Mouse (Mus musculus): ENCODE measurements around the gene Zfpm1. TPM values are rescaled to one million over a fixed set of nuclear protein-coding genes. Genes with fewer than 3 reads are reported as not detected.

The Zfpm1 gene
- polyA plus RNA-seq, 1 experiment from 2014 or later = 1.00 TPM

DNA sequence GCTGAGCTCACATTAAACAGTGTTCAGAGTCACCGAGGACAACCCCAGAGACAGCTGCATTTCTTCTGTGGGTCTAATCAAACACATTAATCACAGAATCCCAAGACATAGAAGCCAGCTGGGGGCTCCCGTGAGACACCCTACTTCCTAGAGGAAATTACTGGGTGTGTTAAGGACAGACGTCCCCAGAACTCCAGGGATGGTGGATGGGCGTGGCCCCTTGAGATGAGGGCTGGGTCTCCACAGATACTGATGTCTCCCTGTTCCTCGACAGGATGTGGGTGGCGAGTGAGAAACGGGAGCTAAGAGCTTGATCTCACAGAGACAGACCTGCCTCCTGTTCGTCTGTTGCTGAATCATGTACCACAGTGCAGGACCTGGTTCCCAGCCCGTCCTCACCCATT is 60.9 kb downstream of the Zfpm1 start:
- Histone ChIP-seq H3K4me2 (peak overlapping the region; percentile 54), H3K36me3 (no peaks in the 10 kb centered on the region), H3K4me3 (replicated peaks) (no peak overlapping the region), H3K4me1 (peaks cover 31% of the 10 kb centered on the region), H3K27me3 (replicated peaks) (peaks cover 43% of the 10 kb centered on the region), H3K9me3 (replicated peaks) (no peaks in the 10 kb centered on the region), H3K27ac (replicated peaks) (no peak overlapping the region), H3K9ac (replicated peaks) (no peak overlapping the region)
- no peak for ATAC-seq (ENCODE audit: low FRiP score)
- WGBS = 4% methylated on average over 9 of the region's 9 CpGs

DNA sequence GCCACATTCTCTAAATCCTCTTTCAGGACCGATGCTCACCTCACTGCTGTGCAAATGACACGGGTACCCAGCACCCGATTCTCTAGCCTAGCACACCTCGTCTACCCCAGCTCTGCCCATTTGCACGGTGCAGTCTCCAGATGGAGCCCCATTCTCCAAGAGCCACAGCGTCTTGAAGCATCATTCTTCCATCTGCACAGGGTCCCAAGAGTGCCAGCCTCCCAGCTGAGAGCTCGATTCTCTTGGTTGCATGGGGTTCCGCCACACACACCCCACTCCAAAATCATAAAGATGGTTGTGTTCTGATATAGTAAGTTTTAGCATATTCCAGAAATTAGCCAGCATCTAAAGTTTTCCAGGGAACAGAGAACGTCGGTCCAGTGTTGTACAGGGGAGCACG is 61.4 kb downstream of the Zfpm1 start:
- Histone ChIP-seq H3K9ac (replicated peaks) (peak overlapping the region; percentile 28; the same call in 1 of the 2 replicates), H3K4me2 (peak overlapping the region; percentile 54), H3K36me3 (no peaks in the 10 kb centered on the region), H3K27me3 (replicated peaks) (peaks cover 38% of the 10 kb centered on the region), H3K9me3 (replicated peaks) (no peaks in the 10 kb centered on the region), H3K4me1 (peaks cover 33% of the 10 kb centered on the region), H3K27ac (replicated peaks) (no peak overlapping the region), H3K4me3 (replicated peaks) (peak overlapping the region; percentile 21)
- no peak for ATAC-seq (ENCODE audit: low FRiP score)
- WGBS = 4% methylated on average over 11 of the region's 11 CpGs

DNA sequence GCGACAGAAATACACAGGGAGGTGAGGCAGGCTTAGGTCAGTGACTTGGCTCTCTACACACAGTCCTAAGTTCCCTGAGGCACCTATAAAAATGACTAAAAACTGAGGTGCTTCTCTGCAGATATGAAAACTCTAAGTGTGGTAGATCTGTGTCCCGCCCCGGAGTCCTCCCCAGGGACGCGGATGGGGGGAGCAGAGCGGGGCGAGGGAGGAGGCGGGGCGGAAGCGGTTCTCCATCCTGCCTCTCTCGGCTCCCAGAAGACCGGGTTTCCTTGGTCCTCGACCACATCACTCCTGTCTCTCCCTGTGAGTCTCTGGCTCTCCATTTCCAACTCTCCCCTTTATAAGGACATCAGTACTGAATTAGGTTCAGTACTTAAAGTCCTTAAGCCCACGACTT is 61.8 kb downstream of the Zfpm1 start:
- H3K9me3 ChIP-seq (replicated peaks) = no peaks in the 10 kb centered on the region
- peaks cover 33% of the 10 kb centered on the region for H3K4me1 ChIP-seq
- no peak for ATAC-seq (ENCODE audit: low FRiP score)
- under 1% methylated on average over 14 of the region's 14 CpGs for WGBS
- H3K36me3 ChIP-seq = no peaks in the 10 kb centered on the region
- peaks cover 35% of the 10 kb centered on the region for H3K27me3 ChIP-seq (replicated peaks)
- H3K9ac ChIP-seq (replicated peaks) = peak overlapping the region; percentile 28; the same call in 1 of the 2 replicates
- H3K4me2 ChIP-seq = peak overlapping the region; percentile 54
- H3K4me3 ChIP-seq (replicated peaks) = peak overlapping the region; percentile 21
- no peak overlapping the region for H3K27ac ChIP-seq (replicated peaks)

DNA sequence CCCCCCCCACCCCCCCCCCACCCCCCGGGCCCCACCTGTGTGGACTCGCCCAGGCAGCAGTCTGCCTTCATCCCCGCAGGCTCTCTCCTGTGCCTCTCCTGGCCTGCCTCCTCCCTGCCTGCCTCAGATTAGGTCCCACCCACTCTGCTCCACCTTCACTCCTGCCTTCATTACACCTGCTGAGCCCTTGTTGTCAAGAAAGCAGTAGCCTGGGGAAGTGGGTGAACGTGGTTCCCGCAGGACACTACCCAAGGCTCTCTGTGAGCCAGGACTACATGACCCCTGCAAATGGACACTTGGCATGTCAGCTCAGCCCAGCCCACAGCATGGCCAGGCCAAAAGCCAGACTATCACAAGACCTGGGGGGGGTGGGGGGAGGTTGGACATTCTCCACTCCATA is 62.3 kb downstream of the Zfpm1 start:
- Histone ChIP-seq H3K4me1 (peaks cover 33% of the 10 kb centered on the region), H3K36me3 (no peaks in the 10 kb centered on the region), H3K27me3 (replicated peaks) (peaks cover 31% of the 10 kb centered on the region), H3K27ac (replicated peaks) (no peak overlapping the region), H3K9ac (replicated peaks) (no peak overlapping the region), H3K4me3 (replicated peaks) (no peak overlapping the region), H3K9me3 (replicated peaks) (no peaks in the 10 kb centered on the region), H3K4me2 (no peak overlapping the region)
- ATAC-seq (ENCODE audit: low FRiP score) = no peak
- WGBS = 6% methylated on average over 3 of the region's 5 CpGs

DNA sequence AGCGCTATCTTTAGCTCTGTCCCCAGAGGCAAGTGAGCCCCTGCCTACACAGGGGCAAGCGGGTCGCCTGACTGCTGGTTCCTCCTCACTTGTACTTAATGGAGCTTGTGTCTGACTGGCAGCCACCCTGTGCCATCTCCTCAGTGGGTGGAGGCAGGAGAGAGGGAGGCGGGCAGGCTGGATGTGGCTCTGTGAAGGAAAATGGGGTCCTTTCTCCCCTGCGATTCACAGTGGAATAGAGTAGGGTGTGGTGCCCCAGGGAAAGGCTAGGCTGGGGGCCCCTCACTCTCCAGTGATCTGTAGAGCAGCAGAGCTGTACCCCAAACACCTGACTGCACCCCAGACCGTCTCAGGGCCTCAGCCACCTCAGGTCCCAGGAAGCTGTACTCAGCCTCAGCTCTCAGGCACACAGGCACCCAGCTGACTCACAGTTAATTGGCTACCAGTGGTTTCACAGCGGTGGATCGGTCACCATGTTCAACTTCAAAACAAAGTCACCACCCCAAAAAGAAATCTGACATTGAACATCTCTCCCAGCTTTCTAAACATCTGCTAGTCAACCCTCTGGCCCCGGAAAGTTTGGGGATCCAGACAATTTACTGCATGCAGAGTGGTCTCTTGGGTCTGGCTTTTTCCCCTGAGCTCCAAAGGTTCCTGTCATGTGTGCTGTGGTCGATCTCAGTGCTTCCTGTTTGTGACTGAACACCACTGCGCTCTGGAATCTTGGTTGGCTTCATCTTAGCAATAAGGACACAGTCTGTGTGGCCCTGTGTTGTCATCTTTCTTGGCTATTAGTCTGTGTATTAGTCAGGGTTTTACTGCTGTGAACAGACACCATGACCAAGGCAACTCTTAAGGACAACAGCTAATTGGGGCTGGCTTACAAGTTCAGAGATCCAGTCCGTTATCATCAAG is 63.5 kb downstream of the Zfpm1 start:
- Histone ChIP-seq H3K27me3 (replicated peaks) (peaks cover 29% of the 10 kb centered on the region), H3K9ac (replicated peaks) (no peak overlapping the region), H3K27ac (replicated peaks) (no peak overlapping the region), H3K36me3 (no peaks in the 10 kb centered on the region), H3K4me3 (replicated peaks) (no peak overlapping the region), H3K9me3 (replicated peaks) (no peaks in the 10 kb centered on the region), H3K4me2 (no peak overlapping the region), H3K4me1 (peaks cover 35% of the 10 kb centered on the region)
- no peak for ATAC-seq (ENCODE audit: low FRiP score)
- 54% methylated on average over 12 of the region's 12 CpGs for WGBS

DNA sequence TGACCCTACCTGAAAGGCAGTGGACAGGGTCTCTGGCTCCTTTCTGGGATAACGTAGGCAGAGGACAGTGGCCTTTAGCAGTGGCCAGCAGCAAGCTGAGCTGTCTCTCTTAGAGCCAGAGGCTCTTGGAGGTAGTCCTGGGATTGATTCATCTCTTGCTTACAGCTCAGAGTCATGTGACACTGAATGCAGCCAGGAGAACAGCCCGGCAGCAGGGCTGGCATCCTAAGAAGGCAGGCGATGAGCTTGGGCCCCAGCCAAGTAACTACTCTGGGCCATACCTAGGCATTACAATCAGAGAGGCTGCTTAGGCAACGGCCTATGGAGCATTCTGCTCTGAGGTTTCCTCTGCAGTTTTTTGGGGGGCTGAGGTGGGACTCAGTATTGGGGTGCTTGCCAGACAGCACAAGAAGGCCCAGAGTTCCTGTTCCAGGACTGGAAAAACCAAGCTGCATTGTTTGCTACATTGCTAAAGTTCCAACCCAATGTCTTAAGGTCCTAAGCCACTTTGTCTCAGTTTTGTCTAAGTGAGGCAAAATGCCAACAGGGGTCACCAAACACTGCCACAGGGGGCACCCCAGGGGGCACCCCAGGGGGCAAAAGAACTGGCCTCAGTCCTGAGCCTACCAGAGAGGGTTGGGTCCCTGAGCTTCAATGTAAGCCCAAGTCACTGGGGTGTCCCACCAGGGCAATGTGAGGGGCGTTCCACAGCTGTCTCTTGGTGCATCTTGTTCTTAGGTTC is 66.0 kb downstream of the Zfpm1 start:
- ATAC-seq (ENCODE audit: low FRiP score) = no peak
- Histone ChIP-seq H3K36me3 (no peaks in the 10 kb centered on the region), H3K9me3 (replicated peaks) (no peaks in the 10 kb centered on the region), H3K4me2 (no peak overlapping the region), H3K9ac (replicated peaks) (no peak overlapping the region), H3K27me3 (replicated peaks) (peaks cover 16% of the 10 kb centered on the region), H3K4me1 (peaks cover 33% of the 10 kb centered on the region), H3K27ac (replicated peaks) (no peak overlapping the region), H3K4me3 (replicated peaks) (no peak overlapping the region)
- WGBS = 62% methylated on average over 5 of the region's 5 CpGs

DNA sequence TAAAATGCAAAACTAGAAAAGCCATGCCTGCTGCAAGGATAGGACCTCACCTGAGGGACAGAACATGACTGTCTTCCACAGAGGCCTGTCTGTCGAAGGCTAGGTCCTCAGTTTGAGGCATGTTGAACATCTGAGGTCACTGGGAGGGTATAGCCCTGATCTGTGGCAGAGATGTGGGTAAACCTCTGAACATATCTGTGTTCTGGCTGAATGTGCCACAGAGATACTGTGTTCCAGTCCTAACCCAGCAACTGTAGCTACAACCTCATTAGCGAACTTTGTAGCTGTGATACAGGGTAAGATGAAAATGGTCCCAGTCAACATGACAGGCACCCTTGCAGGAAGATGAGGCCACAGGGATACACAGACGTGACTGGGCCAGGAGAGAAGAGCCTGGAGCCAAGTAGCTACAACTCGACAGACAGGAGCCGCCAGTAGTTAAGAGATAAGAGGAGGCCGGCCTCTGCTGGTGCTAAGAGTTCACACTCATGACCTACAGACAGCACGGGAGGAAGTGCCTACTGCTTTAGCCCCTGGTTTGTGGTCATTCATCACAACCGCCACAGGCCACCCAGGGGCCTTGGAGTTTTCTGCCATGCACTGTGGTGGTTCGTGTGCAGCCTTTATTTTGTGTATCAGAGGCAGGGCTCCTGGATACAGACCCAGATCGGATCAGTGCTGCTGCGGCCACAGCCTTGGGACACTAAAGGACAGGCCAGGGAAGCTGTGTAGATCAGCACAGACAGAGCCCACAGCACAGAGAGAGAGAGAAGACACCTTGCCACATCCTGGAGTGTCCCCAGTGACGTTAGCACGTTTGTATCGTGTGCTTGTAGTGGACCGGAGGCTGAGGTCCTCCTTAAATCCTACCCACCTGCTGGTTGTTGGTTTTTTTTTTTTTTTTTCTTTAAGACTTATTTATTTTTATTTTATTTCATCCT is 67.7 kb downstream of the Zfpm1 start:
- Histone ChIP-seq H3K4me2 (no peak overlapping the region), H3K4me3 (replicated peaks) (no peak overlapping the region), H3K9me3 (replicated peaks) (no peaks in the 10 kb centered on the region), H3K36me3 (no peaks in the 10 kb centered on the region), H3K27ac (replicated peaks) (no peak overlapping the region), H3K4me1 (peaks cover 18% of the 10 kb centered on the region), H3K27me3 (replicated peaks) (peaks cover 3% of the 10 kb centered on the region), H3K9ac (replicated peaks) (no peak overlapping the region)
- 47% methylated on average over 15 of the region's 15 CpGs for WGBS
- no peak for ATAC-seq (ENCODE audit: low FRiP score)

DNA sequence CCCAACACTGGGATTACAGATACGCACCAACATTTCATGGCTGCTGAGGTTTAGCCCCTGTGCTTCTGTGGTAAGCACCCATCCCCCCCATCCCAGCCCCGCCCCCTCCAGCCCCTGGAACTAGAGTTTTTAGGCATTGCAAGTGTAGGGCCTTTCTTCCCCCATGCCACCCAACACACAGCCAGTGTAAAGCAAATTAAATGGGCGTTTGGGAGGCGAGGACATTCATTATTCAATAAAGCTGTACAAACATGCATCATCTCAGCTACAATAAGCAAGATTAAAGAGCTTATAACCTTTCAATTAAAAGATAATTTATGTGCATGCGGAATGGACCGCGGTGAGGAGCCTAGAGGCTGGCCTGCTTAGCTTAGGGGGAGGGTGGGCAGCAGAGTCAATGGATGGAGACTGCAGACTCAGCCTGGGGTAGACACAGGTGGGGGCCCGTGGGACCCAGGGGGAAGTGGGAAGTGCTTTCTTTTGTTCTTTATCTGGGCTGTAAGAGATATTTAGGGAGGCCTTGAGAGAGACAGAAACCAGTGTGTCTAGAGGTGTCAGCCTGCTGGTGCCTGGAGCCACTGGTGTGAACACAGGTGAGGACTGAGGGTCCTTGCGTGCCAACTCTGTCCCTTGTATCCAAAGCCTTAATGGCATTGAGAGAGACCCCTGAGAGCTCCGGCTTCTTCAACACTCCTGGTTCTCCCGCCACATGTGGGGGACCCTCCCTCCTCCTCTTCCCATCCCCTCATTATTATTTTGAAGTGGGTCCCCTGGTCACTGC is 68.6 kb downstream of the Zfpm1 start:
- H3K36me3 ChIP-seq = no peaks in the 10 kb centered on the region
- H3K4me2 ChIP-seq = no peak overlapping the region
- peaks cover 3% of the 10 kb centered on the region for H3K27me3 ChIP-seq (replicated peaks)
- ATAC-seq (ENCODE audit: low FRiP score) = no peak
- no peaks in the 10 kb centered on the region for H3K9me3 ChIP-seq (replicated peaks)
- whole genome bisulfite sequencing = 34% methylated on average over 11 of the region's 11 CpGs
- peaks cover 12% of the 10 kb centered on the region for H3K4me1 ChIP-seq
- H3K27ac ChIP-seq (replicated peaks) = no peak overlapping the region
- H3K4me3 ChIP-seq (replicated peaks) = no peak overlapping the region
- no peak overlapping the region for H3K9ac ChIP-seq (replicated peaks)

DNA sequence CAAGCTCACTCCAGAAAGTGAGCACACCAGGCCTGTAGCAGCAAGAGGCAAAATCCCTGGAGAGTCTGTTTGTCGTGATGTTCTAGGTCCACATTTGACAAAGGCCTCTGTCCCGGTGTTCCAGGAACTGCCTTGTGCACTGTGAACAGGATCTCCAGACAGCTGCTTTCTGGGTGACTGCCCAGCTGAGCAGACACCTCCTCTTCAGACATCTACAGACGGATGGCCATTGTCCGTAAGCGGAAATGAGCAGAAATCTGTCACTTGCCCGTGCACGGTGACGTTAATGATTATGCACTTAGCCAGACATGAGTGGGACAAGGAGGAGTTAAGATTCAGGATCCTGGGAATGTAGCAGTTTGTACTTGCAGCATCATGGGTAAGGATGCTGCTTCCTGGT is 72.2 kb downstream of the Zfpm1 start:
- H3K36me3 ChIP-seq = no peaks in the 10 kb centered on the region
- H3K4me3 ChIP-seq (replicated peaks) = no peak overlapping the region
- H3K9ac ChIP-seq (replicated peaks) = no peak overlapping the region
- H3K4me1 ChIP-seq = peaks cover 6% of the 10 kb centered on the region
- no peaks in the 10 kb centered on the region for H3K9me3 ChIP-seq (replicated peaks)
- H3K27ac ChIP-seq (replicated peaks) = no peak overlapping the region
- no peak overlapping the region for H3K4me2 ChIP-seq
- ATAC-seq (ENCODE audit: low FRiP score) = no peak
- WGBS = 75% methylated on average over 8 of the region's 8 CpGs
- peaks cover 14% of the 10 kb centered on the region for H3K27me3 ChIP-seq (replicated peaks)

DNA sequence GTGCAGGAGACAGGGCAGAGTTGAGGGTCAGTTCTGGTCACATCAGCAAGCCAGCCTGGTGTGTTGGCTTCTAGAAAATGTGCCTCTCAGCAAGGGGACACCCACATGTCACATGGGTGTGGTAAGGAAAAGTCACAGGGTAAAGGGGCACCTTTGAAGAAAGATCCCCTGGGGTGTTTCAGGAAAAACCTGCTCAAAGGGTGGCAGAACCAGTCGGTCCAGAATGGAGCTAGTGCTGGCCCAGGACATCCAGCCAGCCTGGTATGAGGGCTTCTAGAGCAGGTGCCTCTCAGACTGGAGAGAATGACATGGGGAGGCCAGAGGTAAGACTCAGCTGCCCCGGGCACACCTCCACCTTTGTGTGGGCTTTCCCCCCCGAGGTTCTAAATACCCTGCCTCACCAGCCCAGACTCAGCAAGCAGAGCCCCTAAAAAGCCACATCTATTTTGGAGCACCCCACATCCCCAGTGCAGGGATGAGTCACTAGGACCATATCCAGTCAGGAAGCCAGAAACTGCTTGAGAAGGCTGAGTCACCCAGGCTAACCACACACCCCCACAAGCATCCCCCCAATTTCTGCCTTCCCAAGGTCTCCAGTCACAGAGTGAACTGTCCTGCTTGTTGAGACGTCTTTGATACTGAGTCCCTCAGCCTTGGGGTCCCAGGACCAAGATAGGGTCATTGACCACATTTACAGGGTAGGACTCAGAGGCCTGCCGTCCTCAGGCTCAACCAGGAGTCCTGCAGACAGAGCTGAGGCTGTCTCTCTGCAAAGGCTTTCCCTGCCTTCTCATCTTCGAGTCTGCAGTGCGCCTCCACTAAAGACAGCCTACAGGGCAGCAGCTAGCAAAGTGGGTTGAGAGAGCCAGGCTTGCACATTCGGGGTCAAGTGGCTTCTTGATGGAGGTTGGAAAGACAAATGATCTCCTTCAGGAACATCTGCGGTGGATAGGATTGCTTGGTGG is 74.0 kb downstream of the Zfpm1 start:
- Histone ChIP-seq H3K36me3 (no peaks in the 10 kb centered on the region), H3K27me3 (replicated peaks) (peaks cover 15% of the 10 kb centered on the region), H3K4me1 (no peaks in the 10 kb centered on the region), H3K4me2 (no peak overlapping the region), H3K9me3 (replicated peaks) (no peaks in the 10 kb centered on the region), H3K9ac (replicated peaks) (no peak overlapping the region), H3K4me3 (replicated peaks) (no peak overlapping the region), H3K27ac (replicated peaks) (no peak overlapping the region)
- ATAC-seq (ENCODE audit: low FRiP score) = no peak
- WGBS = 74% methylated on average over 9 of the region's 9 CpGs
